Mouse (Mus musculus) heart, postnatal 36 days (tissue): ENCODE data around the gene Itsn1. TPM values are rescaled to one million over a fixed set of nuclear protein-coding genes. Genes with fewer than 3 reads are reported as not detected.
A peak's percentile ranks its signal among the peaks of the same experiment; 100 is the strongest.

ENCODE experiments used
- DNase-seq, 2 experiments: peaks; one replicate each; pipeline ENCODE4 v3.0.0; 2021 to 2022
- intact Hi-C: fragments of 180-260 bp; cut with DNase I; formaldehyde crosslinking; loops from one replicate; pipeline ENCODE4 v1.15.1; 2025
- total RNA-seq, 2 experiments: library from RNA; stranded (reverse); gene quantifications; 2 replicates each; pipeline ENCODE4 v1.2.3; 2021

Itsn1 gene
- 10 to 100 TPM; 44.0 to 44.7 TPM for total RNA-seq

DNA sequence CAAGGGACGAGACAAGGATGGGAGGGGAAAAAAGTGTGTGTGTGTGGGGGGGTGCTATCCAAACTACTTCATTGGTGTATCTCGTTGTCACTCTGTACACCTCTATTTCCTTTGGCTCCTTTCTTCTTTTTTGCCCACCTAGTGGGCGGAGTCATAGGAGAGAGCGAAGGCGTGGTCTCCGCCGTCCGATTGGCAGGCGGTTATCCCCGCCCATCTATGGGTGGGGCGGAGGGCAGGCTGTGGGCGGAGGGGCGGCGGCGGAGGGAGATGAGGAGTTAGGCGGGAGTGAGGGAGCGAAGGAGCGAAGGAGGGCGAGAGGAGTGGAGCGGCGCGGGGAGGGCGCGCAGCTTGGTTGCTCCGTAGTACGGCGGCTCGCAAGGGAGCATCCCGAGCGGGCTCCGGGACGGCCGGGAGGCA lies at the start of gene Itsn1:
Gene Itsn1, plus strand, starts transcription at position 216 of the 417 bp plus-strand sequence.
- peak in 1 of 2 experiments; percentile 96 for DNase-seq
- intact Hi-C loops = loop anchor here (5.0 to 10.0 kb wide), 2 partner anchors 73 to 576 kb away; partner anchors contain the start of gene Smim11

- no peak for DNase-seq
- intact Hi-C loops = no loop called here
These were observed 48.4 kb upstream of the Itsn1 start for GRCm38 (mm10) chr16:91680656-91681055.

- intact Hi-C loops = loop anchor here (5.0 kb wide), 1 partner anchor 38 kb away; the partner anchor contains the start of genes Gart and Son
- DNase-seq = no peak
These were observed 43.6 kb upstream of the Itsn1 start for GRCm38 (mm10) chr16:91685526-91685925.

GRCm38 (mm10) chr16:91686369-91686768 lies 42.7 kb upstream of the Itsn1 start:
- no peak for DNase-seq
- intact Hi-C loops = loop anchor here (5.0 kb wide), 1 partner anchor 39 kb away; the partner anchor contains the start of genes Gart and Son

DNA sequence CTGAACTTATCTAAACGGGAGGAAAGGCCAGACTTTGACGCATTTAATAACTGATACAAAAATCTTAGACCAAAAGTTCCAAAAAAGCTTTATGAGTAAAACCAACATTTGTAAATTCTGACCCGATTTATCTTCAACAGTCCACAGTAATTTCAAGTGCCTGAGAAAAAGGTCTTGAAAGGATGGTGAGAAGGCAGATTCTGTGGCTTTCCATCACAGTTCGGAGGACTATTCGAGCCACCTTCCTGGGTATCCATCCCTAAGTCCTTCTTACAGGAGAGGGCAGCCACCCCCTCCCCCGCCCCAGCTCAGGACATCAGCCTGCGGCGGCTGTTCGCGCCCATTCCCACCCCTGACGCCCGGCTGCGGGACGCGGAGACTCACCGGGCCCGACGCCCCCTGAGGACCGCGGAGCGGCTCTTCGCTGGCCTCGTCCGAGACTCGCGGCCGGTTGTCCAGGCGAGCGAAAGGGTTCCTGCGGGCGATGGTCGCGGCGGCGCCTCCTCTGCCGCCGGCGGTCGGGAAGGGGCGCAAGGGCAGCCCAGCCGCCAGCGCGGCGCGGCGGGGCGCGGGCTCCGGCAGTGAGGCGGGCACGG lies 41.0 kb upstream of the Itsn1 start:
- intact Hi-C loops = loop anchor here (5.0 kb wide), 1 partner anchor 41 kb away; the partner anchor contains the start of genes Gart and Son
- DNase-seq = no peak

- intact Hi-C loops = loop anchor here (5.0 kb wide), 1 partner anchor 41 kb away; the partner anchor contains the start of genes Gart and Son
- peak; percentile 94 to 95 for DNase-seq
These were observed 40.3 kb upstream of the Itsn1 start, which contains the start of gene Donson for GRCm38 (mm10) chr16:91688619-91689334. Gene Donson (minus strand): TSS chr16:91688770.

DNA sequence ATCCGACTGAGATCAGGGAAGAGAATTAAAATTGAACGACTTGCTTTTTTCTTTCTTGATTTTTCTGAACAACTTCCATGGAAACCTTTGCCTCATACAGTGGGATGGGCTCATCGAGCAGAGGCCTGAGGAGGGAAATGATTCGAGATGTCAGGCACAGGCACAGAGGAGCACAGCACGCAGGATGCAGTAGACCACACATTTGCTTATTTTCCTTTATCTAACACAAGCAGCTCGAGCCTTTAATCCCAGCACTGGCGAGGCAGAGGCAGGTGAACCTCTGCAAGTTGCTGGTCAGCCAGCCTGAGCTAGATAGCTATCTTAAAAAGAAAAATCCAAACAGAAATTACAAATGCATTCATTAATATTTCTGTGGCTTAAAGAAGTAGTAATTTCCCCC lies 39.3 kb upstream of the Itsn1 start:
- DNase-seq = no peak
- intact Hi-C loops = loop anchor here (5.0 kb wide), 1 partner anchor 42 kb away; the partner anchor contains the start of genes Gart and Son

- intact Hi-C loops = loop anchor here (2.0 kb wide), 1 partner anchor 222 kb away; no protein-coding TSS in a partner anchor
- peak; percentile 68 to 81 for DNase-seq
These were observed 34.5 kb upstream of the Itsn1 start for GRCm38 (mm10) chr16:91694455-91695084.

- intact Hi-C loops = loop anchor here (2.0 kb wide), 1 partner anchor 222 kb away; no protein-coding TSS in a partner anchor
- no peak for DNase-seq
These were observed 33.8 kb upstream of the Itsn1 start for GRCm38 (mm10) chr16:91695108-91695755.

DNA sequence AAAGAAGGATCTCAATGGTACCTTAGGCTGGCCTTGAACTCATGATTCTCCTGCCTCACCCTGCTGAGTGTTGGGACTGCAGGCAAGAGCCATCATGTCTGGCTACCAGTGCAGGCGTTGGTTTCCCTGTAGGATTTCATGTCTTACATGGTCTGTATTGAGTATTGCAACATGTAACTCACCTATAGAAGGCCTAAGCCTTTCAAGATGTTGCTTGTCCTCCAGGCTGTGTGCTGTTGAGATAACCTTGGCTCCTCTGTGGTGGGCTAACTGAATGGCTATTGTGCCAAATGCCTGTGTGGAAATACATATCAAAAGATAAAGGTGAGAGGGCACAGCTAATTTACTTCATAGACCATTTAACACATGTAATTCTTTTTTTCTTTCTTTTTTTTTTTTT lies 30.1 kb upstream of the Itsn1 start:
- intact Hi-C loops = no loop called here
- no peak for DNase-seq

DNA sequence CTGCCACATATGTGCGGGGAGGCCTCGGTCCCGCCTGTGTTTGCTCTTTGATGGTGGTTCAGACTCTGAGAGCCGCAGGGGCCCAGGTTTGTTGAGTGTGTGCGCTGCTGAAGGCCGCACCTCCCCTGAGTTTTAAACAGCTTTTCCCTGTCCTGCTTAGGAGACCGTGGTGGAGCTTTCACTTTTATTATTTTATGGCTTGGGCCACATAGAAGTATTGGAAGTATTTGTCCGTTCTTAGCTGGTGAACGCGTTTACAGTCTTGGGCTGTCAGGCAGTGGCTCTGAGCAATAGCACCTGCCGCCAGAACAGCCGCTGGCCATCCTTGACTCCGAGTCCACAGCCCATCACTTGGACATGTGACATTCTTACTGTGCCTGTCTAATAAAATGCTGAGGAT lies 27.2 kb upstream of the Itsn1 start:
- intact Hi-C loops = no loop called here
- DNase-seq = no peak

DNA sequence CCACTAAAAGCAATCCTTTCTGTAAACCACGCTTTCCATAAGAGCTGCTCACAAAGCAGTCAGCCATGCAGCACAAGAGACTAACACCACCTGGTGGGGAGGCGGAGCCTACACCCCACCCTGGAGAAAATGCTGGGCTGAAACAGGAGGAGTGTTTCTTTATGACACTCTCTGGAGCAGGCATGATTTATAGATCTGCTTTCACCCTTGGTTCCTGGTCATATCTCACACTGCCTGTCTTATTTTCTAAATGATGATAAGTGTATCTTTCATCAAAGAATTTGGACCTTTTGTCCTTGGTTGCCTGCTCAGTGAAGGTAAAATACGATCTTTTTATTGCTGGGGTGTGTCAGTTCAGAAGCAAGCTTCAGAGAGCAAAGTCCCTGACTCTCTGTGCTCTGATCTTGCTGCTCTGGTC lies 26.3 kb upstream of the Itsn1 start:
- intact Hi-C loops = no loop called here
- DNase-seq = no peak

DNA sequence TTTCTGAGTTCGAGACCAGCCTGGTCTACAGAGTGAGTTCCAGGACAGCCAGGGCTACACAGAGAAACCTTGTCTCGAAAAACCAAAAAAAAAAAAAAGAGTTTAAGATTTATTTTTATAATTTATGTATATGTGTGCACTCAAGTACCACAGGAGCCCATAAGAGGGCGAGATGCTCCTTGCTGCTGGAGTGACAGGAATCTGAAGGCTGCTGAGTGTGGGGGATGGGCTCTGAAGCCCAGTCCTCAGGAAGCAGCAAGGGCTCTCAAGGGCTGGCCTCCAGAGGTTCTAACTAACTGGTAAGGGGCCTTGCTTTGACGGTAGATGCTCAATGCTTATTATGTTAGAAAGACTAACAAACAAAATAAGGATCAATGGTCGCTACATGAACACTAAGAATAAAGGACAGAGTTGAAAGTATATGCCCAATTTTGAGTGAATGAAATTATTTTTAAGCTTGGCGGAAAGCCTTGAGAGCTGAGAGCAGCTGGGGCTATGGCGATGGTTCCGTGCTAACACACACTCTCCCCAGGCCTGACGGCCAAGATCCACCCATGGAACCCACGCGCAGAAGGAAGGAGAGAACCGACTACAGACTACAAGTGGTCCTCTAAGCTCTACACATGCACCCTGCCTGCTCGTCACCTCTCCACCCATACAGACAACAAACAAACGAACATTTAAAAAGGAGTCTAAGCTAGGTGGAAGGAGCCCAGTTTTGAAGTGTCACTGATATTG lies 24.3 kb upstream of the Itsn1 start:
- intact Hi-C loops = no loop called here
- DNase-seq = no peak

DNA sequence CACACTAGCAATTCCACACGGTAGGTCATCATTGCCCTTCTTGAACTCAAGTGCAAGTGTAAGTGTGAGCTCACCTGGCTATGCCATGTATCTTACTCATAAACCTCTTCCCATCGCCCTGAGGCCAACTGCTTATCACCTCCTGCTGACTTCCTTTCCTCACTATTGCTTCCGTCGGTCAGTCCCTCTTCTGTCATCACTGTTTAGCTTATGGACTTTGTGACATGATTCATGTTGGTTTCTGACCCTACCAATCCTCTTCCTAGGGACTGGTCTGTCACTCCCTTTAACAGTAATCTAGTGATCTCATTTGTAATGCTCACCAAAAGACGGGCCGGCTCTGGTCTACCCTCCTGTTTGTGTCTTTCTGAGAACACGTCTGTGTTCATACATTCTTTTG lies 18.8 kb upstream of the Itsn1 start:
- DNase-seq = no peak
- intact Hi-C loops = no loop called here

DNA sequence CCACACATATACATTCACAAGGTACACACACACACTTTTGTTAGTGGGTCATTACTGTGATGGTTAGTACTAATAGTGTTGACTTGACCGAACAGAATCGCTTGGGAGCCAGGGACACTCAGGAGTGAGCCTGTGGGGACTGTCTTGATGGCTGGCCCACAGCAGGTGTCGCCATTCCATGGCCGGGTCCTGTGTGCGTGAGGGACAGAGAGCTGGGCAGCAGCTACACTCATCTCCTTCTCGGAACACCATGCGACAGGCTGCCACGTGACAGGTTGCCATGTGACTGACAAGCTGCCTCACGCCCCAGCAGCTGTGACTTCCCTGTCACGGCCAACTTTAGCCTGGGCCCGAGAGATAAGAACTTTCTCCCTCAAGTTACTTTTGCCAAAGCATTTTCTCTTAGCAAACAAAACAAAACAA lies 12.1 kb upstream of the Itsn1 start:
- intact Hi-C loops = no loop called here
- DNase-seq = peak; percentile 58

DNA sequence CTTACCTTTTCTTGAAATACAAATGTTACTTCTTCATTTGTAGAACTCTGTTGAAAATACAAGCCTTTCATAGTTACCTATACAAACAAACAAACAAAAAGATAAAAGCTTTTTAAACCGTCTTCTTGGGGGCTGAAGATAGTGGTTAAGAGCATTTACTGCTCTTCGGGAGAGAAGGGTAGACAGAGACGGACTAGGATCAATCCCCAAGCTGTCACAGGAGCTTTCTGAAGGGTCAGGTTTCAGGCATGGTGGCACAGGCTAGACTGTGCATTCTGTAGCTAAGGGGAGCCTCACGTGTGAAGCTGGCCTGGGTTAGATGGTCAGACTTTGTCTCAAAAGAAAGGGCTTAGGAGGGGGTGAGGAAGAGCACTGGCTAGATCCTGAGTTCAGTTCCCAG lies 11.7 kb upstream of the Itsn1 start:
- intact Hi-C loops = no loop called here
- no peak for DNase-seq

GRCm38 (mm10) chr16:91724247-91724646 lies 4.8 kb upstream of the Itsn1 start:
- DNase-seq = peak; percentile 67 to 73
- intact Hi-C loops = loop anchor here (1.0 to 10.0 kb wide), 3 partner anchors 165 to 581 kb away; partner anchors contain the start of gene Smim11

DNA sequence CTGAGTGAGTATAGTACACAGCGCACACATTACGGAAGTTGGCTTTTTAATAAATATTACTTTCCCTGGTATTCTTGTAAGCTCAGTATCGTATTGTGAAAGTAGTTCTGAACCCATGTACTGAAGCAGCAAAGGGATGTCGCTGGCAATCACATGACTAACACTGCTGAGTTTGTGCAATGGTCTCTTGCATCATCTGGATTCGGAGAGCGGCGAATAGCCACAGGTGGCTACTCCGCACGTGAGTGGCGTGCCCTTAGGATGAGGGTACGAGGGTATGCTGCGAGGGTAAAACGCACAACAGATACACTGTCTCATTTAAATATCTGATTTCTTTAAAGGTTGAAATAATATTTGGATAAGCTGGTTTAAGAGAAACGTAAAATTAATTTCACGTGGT lies 1.6 kb upstream of the Itsn1 start:
- intact Hi-C loops = loop anchor here (5.0 to 10.0 kb wide), 2 partner anchors 75 to 577 kb away; partner anchors contain the start of gene Smim11
- DNase-seq = no peak
